Mouse (Mus musculus) lung, postnatal 0 days (tissue): ENCODE results near the gene Gm13278.

Experiments
- CTCF ChIP-seq: IDR thresholded peaks from 2 replicates; pipeline ENCODE4 v1.5.1; 2016; ENCODE audit warnings: antibody characterized with exemption, mild to moderate bottlenecking
- EP300 ChIP-seq: IDR thresholded peaks from 2 replicates; pipeline ENCODE4 v1.6.1; 2016; ENCODE audit warnings: antibody characterized with exemption, mild to moderate bottlenecking, control low read depth

DNA sequence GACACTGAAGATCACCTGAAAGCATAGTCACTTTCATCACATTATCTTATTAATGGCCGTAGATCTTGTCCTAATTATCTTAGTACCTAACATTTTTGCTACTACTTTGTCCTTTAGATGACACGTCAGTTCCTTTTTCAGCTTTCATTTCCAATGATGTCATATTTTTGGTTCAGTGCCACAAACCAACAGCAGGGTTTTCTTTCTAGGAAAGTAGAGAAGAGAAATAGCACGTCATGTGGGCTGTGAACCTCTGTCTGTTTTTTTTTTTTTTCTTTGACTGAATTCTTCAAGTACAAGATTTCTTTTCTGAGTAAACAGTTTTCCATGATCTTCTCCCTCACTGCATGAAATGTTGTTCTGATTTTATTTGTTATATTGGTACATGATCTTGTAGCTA is 48.7 kb downstream of the Gm13278 start:
- no peak for TF ChIP-seq CTCF
- no peak for TF ChIP-seq EP300
